Mouse (Mus musculus): ENCODE results near the gene Schip1.

Gene Schip1

DNA sequence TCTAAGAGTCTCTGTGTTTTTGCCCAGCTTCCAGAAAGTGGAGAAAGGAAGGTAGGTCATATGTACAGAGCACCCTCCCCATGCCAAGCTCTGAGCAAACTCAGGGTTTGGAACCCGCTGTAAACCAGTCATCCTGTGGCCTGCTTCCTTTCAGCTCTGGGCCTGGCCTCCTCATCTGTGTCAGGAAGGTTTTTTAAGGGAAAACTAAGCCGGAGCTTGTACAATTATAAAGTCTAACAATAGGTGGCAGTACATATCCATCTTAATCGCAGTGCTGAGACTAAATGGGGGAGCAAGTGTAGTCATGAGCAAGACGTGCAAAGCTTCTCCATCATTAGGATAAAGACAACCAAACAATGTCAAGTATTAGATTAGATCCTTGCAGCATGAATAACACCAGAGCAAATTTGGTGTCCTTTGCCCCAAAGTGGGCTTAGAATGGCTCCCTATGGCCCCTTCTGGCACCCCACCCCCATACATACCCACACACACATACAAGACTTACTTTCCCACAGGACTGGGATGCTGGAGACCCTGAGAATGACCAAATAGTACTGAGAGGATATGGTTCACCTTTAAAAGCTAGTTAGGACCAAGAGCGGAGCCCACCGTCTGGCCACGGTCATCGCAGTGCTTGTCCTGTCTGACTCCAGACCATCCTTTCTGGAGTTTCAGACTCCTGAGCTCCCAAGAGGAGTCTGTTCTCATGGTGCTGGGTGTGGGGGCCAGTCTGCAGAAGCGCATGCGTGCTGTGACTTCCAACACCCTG is 550.6 kb downstream of the Schip1 start:
- in situ Hi-C loops (cut with MboI, MseI): loop anchor here (5.0 kb wide), 1 partner anchor 97 kb away; no protein-coding TSS in a partner anchor

DNA sequence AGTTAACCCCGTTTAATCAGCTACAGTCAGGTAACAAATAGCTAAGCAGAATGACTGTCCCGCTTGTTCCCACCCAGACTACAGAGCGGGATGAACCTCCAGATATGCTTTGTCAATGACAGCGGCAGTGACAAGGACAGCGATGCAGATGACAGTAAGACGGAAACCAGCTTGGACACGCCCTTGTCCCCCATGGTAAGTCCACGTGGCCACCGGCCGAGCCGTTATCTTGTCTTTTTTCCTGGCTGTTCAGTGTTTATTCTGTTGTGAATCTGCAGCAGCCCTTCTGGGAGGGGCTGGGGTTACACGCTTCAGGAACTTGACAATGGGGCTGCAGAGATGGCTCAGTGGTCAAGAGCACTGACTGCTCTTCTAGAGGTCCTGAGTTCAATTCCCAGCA is 551.8 kb downstream of the Schip1 start:
- in situ Hi-C loops (cut with MboI, MseI): loop anchor here (5.0 kb wide), 1 partner anchor 96 kb away; no protein-coding TSS in a partner anchor

DNA sequence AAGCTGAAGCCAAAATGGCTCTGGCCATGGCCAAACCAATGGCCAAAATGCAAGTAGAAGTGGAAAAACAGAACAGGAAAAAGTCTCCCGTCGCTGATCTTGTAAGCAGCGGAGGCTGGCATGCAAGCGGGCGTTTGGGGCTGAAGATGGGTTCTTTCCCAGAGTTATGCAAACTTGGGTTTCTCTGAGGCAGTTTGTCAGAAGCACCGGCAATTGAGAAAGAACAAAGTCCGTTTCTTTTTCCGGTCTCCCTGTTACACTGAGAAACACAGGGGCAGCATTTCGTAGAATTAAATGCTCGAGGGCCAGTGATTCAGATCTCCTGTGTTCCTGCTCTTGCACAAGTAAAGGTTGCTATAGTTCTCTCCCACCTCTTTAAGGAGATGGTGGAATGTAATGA is 553.1 kb downstream of the Schip1 start:
- in situ Hi-C loops (cut with MboI, MseI): loop anchor here (5.0 kb wide), 1 partner anchor 95 kb away; no protein-coding TSS in a partner anchor

DNA sequence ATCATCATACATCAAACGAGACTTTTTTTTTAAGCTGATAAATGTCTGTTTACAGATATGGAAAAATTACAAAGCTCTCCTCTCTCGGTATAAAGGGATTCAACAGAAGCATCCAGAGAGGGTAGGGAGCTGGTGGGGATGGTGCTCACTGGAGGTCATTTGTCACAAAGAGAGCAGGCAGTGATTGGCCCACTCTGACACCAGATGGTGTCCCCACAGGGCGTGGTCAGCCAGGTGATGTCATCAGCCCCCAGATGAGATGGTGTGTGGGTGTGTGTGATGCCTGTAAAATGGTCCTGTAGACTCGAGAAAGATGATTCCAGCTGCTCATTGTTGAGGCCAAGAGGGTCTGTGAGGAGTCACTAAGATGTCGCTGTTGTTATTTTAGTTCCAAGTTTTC is 554.5 kb downstream of the Schip1 start:
- in situ Hi-C loops (cut with MboI, MseI): loop anchor here (5.0 kb wide), 1 partner anchor 93 kb away; no protein-coding TSS in a partner anchor

DNA sequence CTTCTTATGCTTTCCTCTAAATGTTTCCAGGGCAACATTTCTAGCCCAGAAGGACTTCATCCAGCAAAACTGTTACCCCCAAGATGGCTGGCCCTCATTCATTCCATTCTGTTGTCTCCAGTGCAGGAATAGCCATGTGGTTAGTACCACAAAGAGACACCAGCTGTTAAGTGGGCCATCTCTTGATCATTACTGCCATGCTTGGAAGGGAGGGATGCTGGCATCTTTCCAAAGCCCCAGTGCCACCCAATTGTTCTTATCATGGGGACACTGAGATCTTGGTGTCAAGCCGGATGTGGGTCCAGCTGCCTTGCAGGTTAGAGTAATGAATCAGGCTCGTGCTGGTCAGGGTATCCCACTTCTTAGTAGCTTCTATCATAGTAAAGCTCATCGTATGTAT is 557.4 kb downstream of the Schip1 start:
- in situ Hi-C loops (cut with MboI, MseI): loop anchor here (5.0 kb wide), 1 partner anchor 320 kb away; no protein-coding TSS in a partner anchor

DNA sequence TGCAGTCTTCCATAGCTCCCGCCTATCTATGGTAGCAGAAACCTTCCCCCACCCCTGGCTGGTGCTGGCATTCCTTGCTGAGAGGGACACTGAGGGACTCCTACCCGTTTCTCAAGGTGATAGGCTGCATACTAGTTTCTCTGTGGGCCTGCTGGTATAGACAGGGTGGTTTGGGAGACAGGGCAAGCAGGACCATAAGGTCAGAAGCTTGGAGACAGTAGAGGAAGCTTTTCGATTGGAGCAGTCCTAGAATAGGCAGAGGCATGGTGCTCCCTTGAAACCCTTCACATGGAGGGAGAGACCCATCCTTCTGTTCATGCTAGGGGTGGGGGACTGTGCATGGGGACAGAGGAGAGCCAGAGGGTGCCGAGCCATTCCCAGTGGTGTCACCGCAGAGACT is 558.4 kb downstream of the Schip1 start:
- in situ Hi-C loops (cut with MboI, MseI): loop anchor here (5.0 kb wide), 1 partner anchor 319 kb away; no protein-coding TSS in a partner anchor

DNA sequence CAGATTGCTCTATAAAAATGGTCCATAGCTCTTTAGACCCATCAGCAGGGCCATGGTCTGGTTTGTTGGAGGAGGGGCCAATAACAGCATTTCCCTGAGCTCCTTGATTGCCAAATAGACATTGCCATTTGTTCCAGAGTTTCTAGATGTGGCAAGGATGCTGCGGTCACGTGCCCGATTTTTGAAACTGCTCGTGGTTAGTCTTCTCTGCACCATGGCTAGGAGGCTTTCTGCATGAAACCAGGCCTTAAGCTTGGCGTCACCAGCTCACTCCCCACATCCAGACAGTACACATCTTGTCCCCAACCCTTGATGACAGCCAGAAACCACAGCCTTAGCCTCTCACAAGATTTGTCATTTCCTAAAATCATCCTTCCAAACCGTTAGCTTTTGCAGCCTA is 559.9 kb downstream of the Schip1 start:
- in situ Hi-C loops (cut with MboI, MseI): loop anchor here (5.0 kb wide), 1 partner anchor 318 kb away; no protein-coding TSS in a partner anchor

DNA sequence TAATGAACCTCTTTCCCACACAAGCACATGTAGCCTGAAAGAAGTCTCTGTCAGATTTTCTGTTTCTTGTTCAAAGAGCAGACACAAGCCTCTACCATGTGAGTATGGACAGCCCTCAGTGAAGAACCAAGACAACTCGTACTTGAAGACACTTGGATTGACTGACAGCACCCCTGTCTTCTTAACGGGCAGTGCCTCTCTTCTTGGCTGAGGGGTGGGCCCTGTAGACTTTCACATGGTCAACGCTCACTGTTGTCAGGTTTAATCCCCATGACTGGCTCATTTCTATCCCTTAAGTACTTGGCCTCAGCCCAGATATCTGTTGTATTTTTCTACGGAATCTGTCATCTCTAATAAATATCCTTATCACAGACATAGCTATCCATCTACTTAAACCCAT is 565.7 kb downstream of the Schip1 start:
- in situ Hi-C loops (cut with MboI, MseI): no loop called here

DNA sequence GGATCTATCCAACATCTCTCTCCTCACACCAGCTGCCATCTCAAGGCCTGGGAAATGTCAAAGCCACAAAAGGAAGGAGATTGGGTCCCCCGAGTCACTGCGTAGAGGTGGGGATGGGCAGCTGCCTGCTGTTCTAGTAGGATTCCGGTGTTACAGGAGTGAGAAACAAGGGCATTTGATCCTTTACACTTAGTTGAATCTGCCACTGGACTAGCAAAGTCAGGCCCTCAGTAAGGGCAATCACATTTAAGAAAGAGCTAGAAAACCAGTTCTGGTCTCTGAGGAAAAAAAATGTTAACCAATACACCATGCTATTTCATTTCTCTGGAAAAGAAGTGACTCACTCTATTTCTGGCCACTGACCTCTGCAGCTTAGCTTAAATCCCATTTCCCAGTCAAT is 566.2 kb downstream of the Schip1 start:
- in situ Hi-C loops (cut with MboI, MseI): no loop called here

DNA sequence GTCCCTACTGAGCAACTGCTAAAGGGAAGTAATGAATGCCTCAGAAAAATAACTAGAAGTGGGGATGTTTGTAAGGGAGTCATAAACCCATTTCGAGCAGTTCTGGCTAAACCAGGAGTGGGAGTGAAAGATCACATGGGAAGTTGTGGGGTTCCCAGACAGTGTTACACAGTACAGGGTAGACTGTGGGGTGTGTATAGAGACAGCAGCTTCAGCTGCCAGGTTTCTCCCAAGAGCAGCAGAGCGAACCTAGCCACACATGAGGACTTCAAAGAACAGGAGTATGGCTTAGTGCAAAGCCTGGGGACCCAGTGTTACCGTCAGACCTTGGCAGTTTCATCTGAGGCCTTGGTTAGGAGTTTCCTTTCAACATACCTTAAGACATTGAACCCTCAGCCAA is 568.1 kb downstream of the Schip1 start:
- in situ Hi-C loops (cut with MboI, MseI): no loop called here

DNA sequence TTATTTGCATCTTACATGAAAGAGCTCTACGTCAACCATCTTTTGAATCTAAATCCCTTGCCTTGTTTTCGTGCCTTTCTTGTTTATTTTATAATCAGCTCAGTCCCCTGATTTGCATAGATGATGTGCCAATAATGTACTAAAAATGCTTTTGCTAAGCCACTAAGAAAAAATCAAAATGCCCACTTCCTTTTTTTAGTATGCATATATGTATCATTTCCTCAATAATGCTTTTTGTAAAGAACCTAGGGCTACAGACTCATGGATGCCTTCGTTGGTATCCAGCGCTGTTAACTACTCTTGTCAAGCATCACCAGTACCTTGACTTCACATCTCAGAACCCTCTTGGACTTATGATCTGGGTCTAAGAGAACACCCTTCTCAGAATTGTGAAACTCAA is 569.0 kb downstream of the Schip1 start:
- in situ Hi-C loops (cut with MboI, MseI): no loop called here

DNA sequence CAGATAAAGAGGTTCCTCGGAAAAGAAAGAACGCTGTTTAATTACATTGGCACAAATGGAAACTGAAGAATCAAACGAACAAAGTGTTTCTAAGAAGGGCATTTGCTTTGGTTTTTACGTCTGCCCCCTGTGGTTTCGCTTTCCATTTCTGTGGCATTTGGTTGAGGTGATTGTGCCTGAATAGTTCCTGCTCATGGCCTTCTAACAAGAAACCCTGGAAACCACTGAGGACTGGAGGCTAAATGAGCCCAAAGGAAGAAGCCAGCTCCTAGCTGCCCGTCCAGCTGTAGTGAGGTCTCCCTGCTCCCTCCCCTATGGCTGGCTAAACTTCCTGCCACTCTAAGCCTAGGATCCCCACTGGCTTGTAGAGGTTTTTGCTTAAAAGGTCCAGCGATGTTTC is 573.4 kb downstream of the Schip1 start:
- in situ Hi-C loops (cut with MboI, MseI): no loop called here

DNA sequence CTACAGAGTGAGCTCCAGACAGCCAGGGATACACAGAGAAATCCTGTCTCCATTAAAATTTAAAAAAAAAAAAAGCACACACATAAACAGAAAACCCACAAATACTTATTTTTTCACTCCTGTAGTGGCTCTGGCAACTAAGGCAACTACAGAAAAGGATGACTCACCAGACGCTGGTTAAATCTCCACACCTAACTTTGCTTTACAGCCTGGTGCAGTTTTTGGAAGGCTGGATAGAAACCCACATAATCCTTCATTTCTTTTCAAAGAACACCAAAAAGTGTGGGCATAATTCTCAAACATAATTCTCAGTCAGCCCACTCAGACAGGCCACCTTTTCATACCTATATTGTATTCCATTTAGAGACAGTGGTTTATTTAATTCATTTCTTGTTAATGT is 574.1 kb downstream of the Schip1 start:
- in situ Hi-C loops (cut with MboI, MseI): no loop called here

DNA sequence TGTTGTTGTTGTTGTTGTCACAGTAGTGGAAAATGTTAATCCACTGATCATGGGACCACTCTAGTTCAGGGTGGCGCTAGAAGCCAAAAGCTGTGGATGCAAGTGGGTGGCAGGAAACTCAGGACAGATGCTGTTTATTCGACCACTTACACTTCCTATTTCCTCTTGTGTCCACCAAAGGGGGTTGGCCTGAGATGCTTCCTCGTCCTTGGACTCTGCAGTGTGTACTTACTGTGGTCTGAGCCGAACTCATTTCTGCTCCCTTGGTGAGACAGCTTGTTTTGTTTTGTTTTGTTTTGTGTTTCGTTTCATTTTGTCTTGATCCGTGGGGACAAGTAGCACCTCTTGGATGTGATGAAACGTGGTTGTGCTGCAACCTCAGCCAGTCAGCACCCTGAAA is 578.3 kb downstream of the Schip1 start:
- in situ Hi-C loops (cut with MboI, MseI): no loop called here

DNA sequence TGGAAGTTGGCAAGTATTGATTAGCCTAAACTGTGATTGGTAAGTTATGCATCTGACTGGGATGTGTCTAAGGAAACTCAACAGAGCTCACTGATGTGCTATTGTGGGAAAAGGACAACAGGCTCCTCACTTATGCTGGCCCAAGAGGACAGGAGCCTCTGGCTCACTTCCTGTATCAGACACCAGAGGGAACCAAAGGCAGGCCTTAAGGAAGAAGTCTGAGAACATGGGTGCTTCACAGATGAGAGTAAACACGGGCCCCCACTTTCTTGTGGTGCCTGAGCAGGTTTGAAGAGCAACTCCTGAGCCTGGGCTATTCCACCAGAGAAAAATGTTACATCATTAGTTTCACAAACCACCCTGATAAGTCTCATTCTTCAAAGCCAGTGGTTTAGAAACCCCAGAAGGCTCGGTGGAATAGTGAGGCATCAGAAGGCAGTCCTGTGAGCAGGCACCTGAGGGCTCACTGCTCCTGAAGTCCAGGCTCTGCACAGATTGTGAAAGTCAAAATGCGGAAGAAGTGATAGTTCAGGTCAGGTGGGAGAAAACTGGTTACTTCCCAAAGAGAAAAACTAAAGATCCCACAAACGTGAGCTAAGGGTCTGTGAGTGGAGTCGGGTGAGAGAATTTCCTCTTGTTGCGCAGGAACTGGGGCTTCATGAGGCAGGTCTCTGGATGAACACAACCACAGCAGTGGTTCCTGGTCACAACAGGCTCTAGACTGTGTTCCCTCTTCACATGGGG is 582.0 kb downstream of the Schip1 start:
- in situ Hi-C loops (cut with MboI, MseI): no loop called here

DNA sequence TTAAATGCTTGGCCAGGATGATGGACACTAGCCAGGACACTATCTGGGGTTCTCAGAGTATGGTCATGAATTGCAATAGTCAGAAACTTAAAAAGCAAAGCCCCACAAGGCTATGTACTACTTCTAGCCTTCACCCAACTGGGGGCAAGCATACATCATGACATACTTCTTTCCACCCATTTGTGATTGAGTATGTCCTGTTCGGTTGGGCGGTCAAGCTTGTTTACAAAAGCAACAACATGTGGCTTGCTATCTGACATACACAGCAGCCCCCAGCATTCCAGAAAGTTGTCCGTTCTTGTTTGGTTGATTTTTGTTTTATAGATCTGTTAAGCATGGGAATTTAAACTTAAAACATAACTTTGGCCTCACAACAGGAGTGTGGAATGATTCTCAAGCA is 582.7 kb downstream of the Schip1 start:
- in situ Hi-C loops (cut with MboI, MseI): no loop called here

DNA sequence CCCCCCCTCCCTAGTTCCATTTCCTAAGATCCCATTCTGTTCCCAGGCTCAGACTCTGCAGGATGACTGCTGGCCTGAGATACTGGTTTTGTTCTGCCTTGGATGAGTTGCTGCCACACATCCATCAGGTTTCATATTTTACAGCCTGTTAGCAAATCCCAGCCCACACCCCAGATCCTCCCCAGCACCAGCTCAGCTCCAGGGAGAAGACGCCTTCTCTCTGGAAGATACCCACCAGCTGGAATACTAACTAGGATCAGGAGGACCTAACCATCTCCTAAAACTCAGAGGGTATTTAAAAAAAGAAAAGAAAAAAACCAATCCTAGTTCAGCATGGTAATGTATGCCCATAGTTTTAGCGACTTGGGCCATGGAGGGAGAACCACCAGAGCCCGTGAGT is 585.6 kb downstream of the Schip1 start:
- in situ Hi-C loops (cut with MboI, MseI): no loop called here

DNA sequence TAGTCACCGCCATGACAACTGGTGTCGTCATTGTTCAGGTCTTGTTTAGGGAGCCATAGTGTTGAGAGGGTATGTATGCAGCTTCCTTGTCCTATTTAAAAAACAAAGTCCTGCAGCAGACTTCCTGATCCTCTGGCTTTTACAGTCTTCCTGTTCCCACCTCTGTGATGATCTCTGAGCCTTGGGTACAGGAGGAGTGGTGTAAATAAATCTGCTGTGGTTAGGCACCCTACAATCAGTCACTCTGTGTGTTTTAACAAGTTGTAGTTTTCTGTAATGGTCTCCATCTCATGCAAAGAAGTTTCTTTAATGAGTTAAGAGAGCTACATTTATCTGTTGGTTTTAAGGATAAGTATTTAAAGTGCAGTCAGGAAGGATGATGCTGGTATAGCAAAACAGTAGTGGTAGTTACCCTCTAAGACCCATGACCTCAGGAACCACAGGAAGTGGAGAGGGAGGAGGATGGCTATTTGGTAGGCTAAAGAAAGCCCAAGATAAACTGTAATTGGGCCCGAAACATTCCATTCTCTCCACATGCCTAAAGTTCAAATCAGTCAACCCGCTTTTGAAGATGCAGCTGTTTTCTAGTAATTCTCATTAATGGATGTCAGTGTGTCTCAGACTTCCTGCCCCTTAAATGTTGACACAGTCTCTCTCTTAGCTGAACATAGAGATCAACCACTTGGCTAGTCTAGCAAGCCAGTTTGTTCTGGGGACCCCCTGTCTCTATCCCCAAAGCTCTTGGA is 592.2 kb downstream of the Schip1 start:
- in situ Hi-C loops (cut with MboI, MseI): no loop called here

DNA sequence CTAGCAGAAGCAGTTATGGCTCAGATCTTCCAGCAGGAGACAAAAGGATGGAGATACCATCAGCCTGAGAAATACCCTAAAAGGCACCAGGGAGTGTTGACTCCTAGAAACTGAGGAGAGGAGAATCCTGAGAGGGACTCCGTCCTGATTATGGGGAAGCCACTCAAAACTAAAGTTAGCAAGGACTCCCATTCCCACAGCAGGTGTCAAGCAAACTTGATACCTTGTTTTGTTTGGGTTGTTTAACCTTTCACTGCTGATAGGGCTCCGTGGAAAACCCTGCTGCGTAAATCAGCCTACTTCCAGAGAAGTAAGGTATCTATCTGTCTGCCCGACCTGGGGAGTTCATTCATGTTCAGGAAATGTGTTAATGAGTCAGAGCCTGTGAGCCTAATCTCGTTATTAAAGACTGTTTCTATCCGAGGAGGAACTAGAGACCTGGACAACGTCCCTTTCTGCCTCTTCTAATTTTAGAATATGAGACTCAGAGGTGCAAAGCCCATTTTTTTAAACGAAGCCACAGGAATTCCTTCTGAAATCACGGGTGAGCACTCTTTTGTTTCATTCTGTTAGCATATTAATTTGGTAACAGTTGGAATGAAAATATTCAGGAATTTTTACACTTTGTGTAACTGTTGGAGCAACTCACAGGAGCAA is 593.1 kb downstream of the Schip1 start:
- in situ Hi-C loops (cut with MboI, MseI): no loop called here

DNA sequence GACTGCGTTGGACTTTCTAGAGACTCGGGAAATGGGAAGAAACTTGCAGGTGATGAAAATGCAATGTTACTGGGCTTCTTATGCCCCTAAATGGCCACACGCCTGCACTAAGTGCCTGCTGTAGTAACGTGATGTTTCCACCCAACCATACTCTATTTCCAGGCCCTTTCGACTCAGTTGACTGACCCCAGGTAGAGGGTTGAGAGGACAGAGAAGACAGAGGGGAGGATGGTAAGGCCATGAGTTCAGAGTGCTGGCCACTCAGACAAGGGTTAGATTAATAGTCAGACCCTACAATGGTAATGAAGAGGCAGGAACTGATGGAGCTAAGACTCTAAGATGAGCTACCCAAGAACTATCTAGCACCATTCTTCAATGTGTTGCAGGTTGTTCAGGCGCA is 595.4 kb downstream of the Schip1 start:
- in situ Hi-C loops (cut with MboI, MseI): no loop called here

DNA sequence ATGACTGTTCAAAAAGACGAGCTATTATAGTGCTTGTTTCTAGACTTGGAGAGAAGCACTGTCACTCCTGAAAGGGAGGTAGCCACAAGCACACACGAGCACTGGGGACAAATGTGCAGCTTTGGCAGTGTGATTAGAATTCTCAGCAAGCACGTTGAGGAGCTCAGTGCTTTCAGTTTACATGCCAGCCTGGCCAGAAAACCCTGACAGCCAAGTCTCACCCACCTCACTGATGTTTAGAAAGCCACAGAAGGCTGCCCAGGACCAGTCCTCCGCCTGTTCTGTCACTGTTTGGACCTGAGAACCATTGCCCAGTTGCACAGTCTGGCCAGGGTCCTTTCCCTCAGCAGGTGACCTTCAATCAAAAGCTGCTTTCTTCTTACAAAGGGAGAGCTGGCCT is 595.9 kb downstream of the Schip1 start:
- in situ Hi-C loops (cut with MboI, MseI): no loop called here

DNA sequence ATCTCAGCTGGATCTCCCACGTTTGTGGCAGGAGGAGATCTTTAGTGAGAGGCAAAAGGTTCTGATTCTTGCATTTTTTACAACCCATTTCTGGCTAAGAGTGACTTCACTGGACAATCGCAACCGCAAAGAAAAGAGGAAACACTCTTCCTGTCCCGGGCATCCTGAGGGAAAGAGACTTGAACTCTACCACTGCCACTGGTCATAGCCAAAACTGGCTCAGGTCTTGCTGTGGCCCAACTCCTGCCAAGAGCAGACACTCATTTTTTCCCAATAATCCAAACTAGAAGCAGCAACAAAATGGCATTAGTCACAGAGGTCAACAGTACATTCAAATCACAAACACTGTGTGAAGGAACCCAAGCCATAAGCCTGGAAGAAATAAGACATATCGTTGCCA is 597.8 kb downstream of the Schip1 start:
- in situ Hi-C loops (cut with MboI, MseI): no loop called here

Data from T-helper 1 cell (primary cell).